Mouse (Mus musculus) ES-E14 (cell line): ENCODE measurements around the gene Gapt. TPM values are rescaled to one million over a fixed set of nuclear protein-coding genes. Genes with fewer than 3 reads are reported as not detected.

Experiments used
- DNase-seq: peaks from one replicate; pipeline ENCODE4 v3.0.0-alpha.2; 2013; ENCODE audit warnings: low read depth, low spot score
- H3K27ac ChIP-seq: 2 replicates; pipeline ENCODE4 v1.5.1; 2012; ENCODE audit warnings: low read depth, mild to moderate bottlenecking, low read length, moderate library complexity, mixed read lengths; ENCODE audit not compliant: poor library complexity, insufficient read depth, severe bottlenecking
- H3K36me3 ChIP-seq: 2 replicates; pipeline ENCODE4 v1.6.1; 2012; ENCODE audit warnings: mild to moderate bottlenecking, low read length, moderate library complexity, mixed read lengths; ENCODE audit not compliant: control insufficient read depth, poor library complexity, insufficient read depth, severe bottlenecking
- H3K4me1 ChIP-seq, 2 experiments: fragments of 150-350 bp in 1 of 2; sonication (generic) in 1 of 2; 2 replicates each; pipeline ENCODE4 v1.6.1; 2012; ENCODE audit warnings: low read length in 2 of 2, mild to moderate bottlenecking in 1 of 2, mixed read lengths in 1 of 2; ENCODE audit not compliant: control insufficient read depth in 2 of 2, insufficient read depth in 2 of 2, poor library complexity in 1 of 2
- H3K4me3 ChIP-seq, 2 experiments: fragments of 150-350 bp in 1 of 2; sonication (generic) in 1 of 2; 2 replicates each; pipeline ENCODE4 v1.5.1; 2012; ENCODE audit warnings: low read length in 2 of 2, low read depth in 1 of 2, mild to moderate bottlenecking in 1 of 2, mixed read lengths in 1 of 2; ENCODE audit not compliant: insufficient read depth in 1 of 2, poor library complexity in 1 of 2, severe bottlenecking in 1 of 2
- H3K9ac ChIP-seq: 2 replicates; pipeline ENCODE4 v1.6.1; 2012; ENCODE audit warnings: low read depth, mild to moderate bottlenecking, low read length, mixed read lengths; ENCODE audit not compliant: poor library complexity, insufficient read depth, severe bottlenecking
- H3K9me3 ChIP-seq: fragments of 150-350 bp; sonication (generic); 2 replicates; pipeline ENCODE4 v1.6.1; 2012; ENCODE audit warnings: low read depth, mild to moderate bottlenecking, low read length; ENCODE audit not compliant: control insufficient read depth, insufficient read depth
- CHD2 ChIP-seq: IDR thresholded peaks from 2 replicates; pipeline ENCODE4 v1.6.1; 2014; ENCODE audit warnings: mild to moderate bottlenecking, low read depth, low read length, inconsistent platforms
- HCFC1 ChIP-seq: IDR thresholded peaks from 2 replicates; pipeline ENCODE4 v1.6.1; 2012; ENCODE audit warnings: low read length, inconsistent platforms, borderline replicate concordance; ENCODE audit not compliant: insufficient read depth
- MAFK ChIP-seq: IDR thresholded peaks from 2 replicates; pipeline ENCODE4 v1.6.1; 2014; ENCODE audit warnings: mild to moderate bottlenecking, low read depth, low read length, inconsistent platforms; ENCODE audit not compliant: insufficient read depth
- ZC3H11A ChIP-seq: IDR thresholded peaks from 2 replicates; pipeline ENCODE4 v1.6.1; 2012; ENCODE audit warnings: low read depth, mild to moderate bottlenecking, inconsistent platforms, low read length, borderline replicate concordance
- ZNF384 ChIP-seq: IDR thresholded peaks from 2 replicates; pipeline ENCODE4 v1.6.1; 2012; ENCODE audit warnings: low read depth, low read length, inconsistent platforms
- in situ Hi-C, 2 experiments: fragments of 600-800 bp; cut with MboI; formaldehyde crosslinking; loops; one replicate each; pipeline ENCODE4 v1.15.1; 2025; ENCODE audit warnings: low sequenced_read_pairs in 2 of 2, inconsistent platforms in 1 of 2; ENCODE audit not compliant: unreplicated experiment in 2 of 2
- total RNA-seq: library from RNA; depleted of rRNA; stranded (reverse); fragments of 300-350 nt; gene quantifications from 2 replicates; pipeline ENCODE4 v1.2.3, GENCODE M21; 2012

Gene Gapt
- total RNA-seq, 1 experiment = not detected

- TF ChIP-seq ZNF384 (no peak), CHD2 (no peak), HCFC1 (no peak), MAFK (no peak)
- Histone ChIP-seq H3K9ac (no peak overlapping the region), H3K27ac (no peak overlapping the region), H3K4me1 (no peaks in the 10 kb centered on the region), H3K9me3 (no peaks in the 10 kb centered on the region), H3K4me3 (no peak overlapping the region), H3K36me3 (no peaks in the 10 kb centered on the region)
- in situ Hi-C loops = loop anchor here in 1 of 2 experiments (25.0 kb wide), 1 partner anchor 306 kb away; no protein-coding TSS in a partner anchor
- DNase-seq = no peak
These were observed 11.1 kb upstream of the Gapt start for GRCm38 (mm10) chr13:110367961-110368555.

- no peak for DNase-seq
- Histone ChIP-seq H3K9me3 (no peaks in the 10 kb centered on the region), H3K4me1 (no peaks in the 10 kb centered on the region), H3K9ac (no peak overlapping the region), H3K4me3 (no peak overlapping the region), H3K27ac (no peak overlapping the region), H3K36me3 (no peaks in the 10 kb centered on the region)
- TF ChIP-seq CHD2 (no peak), ZC3H11A (no peak), HCFC1 (no peak), ZNF384 (no peak), MAFK (no peak)
- in situ Hi-C loops = loop anchor here in 1 of 2 experiments (25.0 kb wide), 1 partner anchor 304 kb away; no protein-coding TSS in a partner anchor
These were observed 9.5 kb upstream of the Gapt start for GRCm38 (mm10) chr13:110366477-110366876.

GRCm38 (mm10) chr13:110363722-110364121 lies 6.7 kb upstream of the Gapt start:
- Histone ChIP-seq H3K27ac (no peak overlapping the region), H3K4me3 (no peak overlapping the region), H3K9ac (no peak overlapping the region), H3K36me3 (no peaks in the 10 kb centered on the region), H3K4me1 (no peaks in the 10 kb centered on the region), H3K9me3 (no peaks in the 10 kb centered on the region)
- TF ChIP-seq ZC3H11A = no peak
- no peak for TF ChIP-seq CHD2
- no peak for TF ChIP-seq ZNF384
- no peak for TF ChIP-seq HCFC1
- no peak for TF ChIP-seq MAFK
- in situ Hi-C loops = loop anchor here in 1 of 2 experiments (25.0 kb wide), 1 partner anchor 301 kb away; no protein-coding TSS in a partner anchor
- DNase-seq = no peak

GRCm38 (mm10) chr13:110351051-110351450 lies 5.9 kb downstream of the Gapt start:
- DNase-seq = no peak
- Histone ChIP-seq H3K36me3 (no peaks in the 10 kb centered on the region), H3K9ac (no peak overlapping the region), H3K4me3 (no peak overlapping the region), H3K4me1 (no peaks in the 10 kb centered on the region), H3K27ac (no peak overlapping the region), H3K9me3 (no peaks in the 10 kb centered on the region)
- in situ Hi-C loops = loop anchor here in 1 of 2 experiments (25.0 kb wide), 1 partner anchor 289 kb away; no protein-coding TSS in a partner anchor
- TF ChIP-seq CHD2 = no peak
- TF ChIP-seq HCFC1 = no peak
- TF ChIP-seq MAFK = no peak
- no peak for TF ChIP-seq ZC3H11A
- no peak for TF ChIP-seq ZNF384
